Mouse (Mus musculus) 3134 (cell line): Measurements from ENCODE around the gene Fat1.

Source experiments
- DNase-seq: peaks from one replicate; pipeline ENCODE4 v3.0.0-alpha.2; 2011; ENCODE audit warnings: low spot score; ENCODE audit not compliant: insufficient read length; ENCODE audit errors: extremely low read depth

The Fat1 gene

GRCm38 (mm10) chr8:44934850-44935497 lies at the start of gene Fat1:
Gene Fat1 (plus strand): TSS chr8:44935447.
- DNase-seq: peak; percentile 97

GRCm38 (mm10) chr8:44894626-44895025 lies 40.6 kb upstream of the Fat1 start:
- DNase-seq: no peak

GRCm38 (mm10) chr8:44899575-44899991 lies 35.7 kb upstream of the Fat1 start:
- DNase-seq: no peak

- DNase-seq: no peak
These were observed 23.9 kb upstream of the Fat1 start for GRCm38 (mm10) chr8:44911126-44911903.

- no peak for DNase-seq
These were observed 15.7 kb upstream of the Fat1 start for GRCm38 (mm10) chr8:44919487-44920082.

- no peak for DNase-seq
These were observed 14.7 kb upstream of the Fat1 start for GRCm38 (mm10) chr8:44920379-44921032.

- DNase-seq: no peak
These were observed 10.3 kb upstream of the Fat1 start for GRCm38 (mm10) chr8:44924995-44925394.

GRCm38 (mm10) chr8:44930058-44930457 lies 5.2 kb upstream of the Fat1 start:
- DNase-seq: no peak

GRCm38 (mm10) chr8:44932546-44933342 lies 2.5 kb upstream of the Fat1 start:
- DNase-seq: no peak

- DNase-seq: no peak
These were observed 1.8 kb upstream of the Fat1 start for GRCm38 (mm10) chr8:44933478-44933877.

- DNase-seq: no peak
These were observed 831 bp upstream of the Fat1 start for GRCm38 (mm10) chr8:44934416-44934815.

GRCm38 (mm10) chr8:44935741-44936140 lies 494 bp downstream of the Fat1 start:
- DNase-seq: peak; percentile 89

- DNase-seq: no peak
These were observed 1.3 kb downstream of the Fat1 start for GRCm38 (mm10) chr8:44936481-44936961.

GRCm38 (mm10) chr8:44937141-44937825 lies 2.0 kb downstream of the Fat1 start:
- peak; percentile 80 for DNase-seq

- peak; percentile 92 for DNase-seq
These were observed 2.8 kb downstream of the Fat1 start for GRCm38 (mm10) chr8:44937905-44938642.

GRCm38 (mm10) chr8:44938643-44938979 lies 3.4 kb downstream of the Fat1 start:
- no peak for DNase-seq

GRCm38 (mm10) chr8:44945577-44945976 lies 10.3 kb downstream of the Fat1 start:
- no peak for DNase-seq

- DNase-seq: no peak
These were observed 13.3 kb downstream of the Fat1 start for GRCm38 (mm10) chr8:44948597-44948996.

GRCm38 (mm10) chr8:44960455-44960854 lies 25.2 kb downstream of the Fat1 start:
- no peak for DNase-seq
